Mouse (Mus musculus) forebrain, postnatal 0 days (tissue): ENCODE data around the gene Rnasek. TPM values are rescaled to one million over a fixed set of nuclear protein-coding genes. Genes with fewer than 3 reads are reported as not detected.

Experiments
- ATAC-seq: fragments of 200-750 bp; cut with Nextera tagmentation; 2 replicates; pipeline ENCODE4 v1.8.0; 2017; ENCODE audit warnings: mild to moderate bottlenecking, moderate library complexity
- DNase-seq: peaks from one replicate; pipeline ENCODE4 v3.0.0-alpha.2; 2015
- H3K27ac ChIP-seq: fragments of 300-500 bp; sonication (generic); 2 replicates; pipeline ENCODE4 v1.5.1; 2014; ENCODE audit warnings: low read depth, mild to moderate bottlenecking, antibody characterized with exemption, low read length, moderate library complexity, mixed read lengths
- H3K27me3 ChIP-seq: fragments of 300-500 bp; sonication (generic); 2 replicates; pipeline ENCODE4 v1.6.1; 2014; ENCODE audit warnings: mild to moderate bottlenecking, low read length, mixed read lengths; ENCODE audit not compliant: insufficient read depth
- H3K36me3 ChIP-seq: fragments of 300-500 bp; sonication (generic); 2 replicates; pipeline ENCODE4 v1.6.1; 2014; ENCODE audit warnings: mild to moderate bottlenecking, moderate library complexity; ENCODE audit not compliant: insufficient read depth
- H3K4me1 ChIP-seq: fragments of 300-500 bp; sonication (generic); 2 replicates; pipeline ENCODE4 v1.6.1; 2014; ENCODE audit warnings: antibody characterized with exemption; ENCODE audit not compliant: insufficient read depth
- H3K4me2 ChIP-seq: fragments of 300-500 bp; sonication (generic); 2 replicates; pipeline ENCODE4 v1.6.1; 2014; ENCODE audit warnings: low read depth, mild to moderate bottlenecking, moderate library complexity
- H3K4me3 ChIP-seq: fragments of 300-500 bp; sonication (generic); 2 replicates; pipeline ENCODE4 v1.5.1; 2014; ENCODE audit warnings: low read depth, low read length, mixed read lengths
- H3K9ac ChIP-seq: fragments of 300-500 bp; sonication (generic); 2 replicates; pipeline ENCODE4 v1.6.1; 2014; ENCODE audit warnings: mild to moderate bottlenecking
- H3K9me3 ChIP-seq: fragments of 300-500 bp; sonication (generic); 2 replicates; pipeline ENCODE4 v1.6.1; 2016; ENCODE audit warnings: low read length
- CTCF ChIP-seq: sonication (generic); IDR thresholded peaks from 2 replicates; pipeline ENCODE4 v1.5.1; 2016; ENCODE audit warnings: antibody characterized with exemption, control low read depth, low read depth
- WGBS: fragments of 180-500 bp; shearing (Covaris S2); extraction: QIAGEN DNeasy Blood & Tissue Kit; methylation state at CpG from one replicate; pipeline ENCODE4 v1.1.7; 2014; 5-methylcytosine and 5-hydroxymethylcytosine counted together
- polyA plus RNA-seq: library from polyadenylated mRNA; unstranded; fragments of >200 nt; fragmentation: Nextera tagmentation; extraction: Ambion mirVana; gene quantifications from 2 replicates; pipeline ENCODE4 v1.2.1, GENCODE M21; 2015
- total RNA-seq: library from RNA; depleted of rRNA; stranded (reverse); fragments of >200 nt; gene quantifications from 2 replicates; pipeline ENCODE4 v1.2.3, GENCODE M21; 2014

Gene Rnasek
- total and polyA plus RNA-seq, 2 experiments from 2014 or later: 48.0 to 544 TPM

- 87% methylated on average over 9 of the region's 9 CpGs for WGBS
- no peaks in the 10 kb centered on the region for H3K9me3 ChIP-seq
- ATAC-seq: no peak
- no peak overlapping the region for H3K4me2 ChIP-seq
- no peak overlapping the region for H3K27ac ChIP-seq
- DNase-seq: no peak
- no peak overlapping the region for H3K9ac ChIP-seq
- no peak for TF ChIP-seq CTCF
- H3K27me3 ChIP-seq: 0 out of 2 replicates have a peak, but pooled peaks cover 5% of the 10 kb centered on the region
- H3K4me1 ChIP-seq: peaks cover 28% of the 10 kb centered on the region
- no peak overlapping the region for H3K4me3 ChIP-seq
- H3K36me3 ChIP-seq: no peaks in the 10 kb centered on the region
Measured at GRCm38 (mm10) chr11:70223724-70224123, 15.9 kb downstream of the Rnasek start.

- WGBS: 10% methylated on average over 14 of the region's 14 CpGs
- H3K36me3 ChIP-seq: peaks cover 7% of the 10 kb centered on the region
Measured at GRCm38 (mm10) chr11:70221603-70222500, 17.8 kb downstream of the Rnasek start.

GRCm38 (mm10) chr11:70220731-70221602 lies 18.7 kb downstream of the Rnasek start, which contains the start of gene Slc16a13:
Gene Slc16a13, minus strand, starts transcription at chr11:70221064.
- peak within 1 kb of the TSS; percentile 89 for H3K4me2 ChIP-seq
- peaks cover 26% of the 10 kb centered on the region for H3K4me1 ChIP-seq
- peak within 1 kb of the TSS; percentile 61 for H3K4me3 ChIP-seq
- peak within 1 kb of the TSS; percentile 92 for H3K27ac ChIP-seq
- no peak for TF ChIP-seq CTCF
- H3K9me3 ChIP-seq: no peaks in the 10 kb centered on the region
- no peaks in the 10 kb centered on the region; the same call in 1 of the 2 replicates for H3K27me3 ChIP-seq
- H3K36me3 ChIP-seq: peaks cover 7% of the 10 kb centered on the region
- ATAC-seq (peak; percentile 98), DNase-seq (peak; percentile 98)
- WGBS: under 1% methylated on average over 28 of the region's 28 CpGs
- H3K9ac ChIP-seq: peak within 1 kb of the TSS; percentile 78

More at GRCm38 (mm10) chr11:70221603-70222500, 17.8 kb downstream of the Rnasek start:
- no peak for TF ChIP-seq CTCF
- Histone ChIP-seq H3K4me2 (peak overlapping the region; percentile 89), H3K27ac (peak overlapping the region; percentile 87), H3K27me3 (no peaks in the 10 kb centered on the region), H3K9ac (peak overlapping the region; percentile 78), H3K9me3 (no peaks in the 10 kb centered on the region), H3K4me3 (peak overlapping the region; percentile 61), H3K4me1 (peaks cover 26% of the 10 kb centered on the region)
- peak; percentile 15 for DNase-seq
- ATAC-seq: no peak

DNA sequence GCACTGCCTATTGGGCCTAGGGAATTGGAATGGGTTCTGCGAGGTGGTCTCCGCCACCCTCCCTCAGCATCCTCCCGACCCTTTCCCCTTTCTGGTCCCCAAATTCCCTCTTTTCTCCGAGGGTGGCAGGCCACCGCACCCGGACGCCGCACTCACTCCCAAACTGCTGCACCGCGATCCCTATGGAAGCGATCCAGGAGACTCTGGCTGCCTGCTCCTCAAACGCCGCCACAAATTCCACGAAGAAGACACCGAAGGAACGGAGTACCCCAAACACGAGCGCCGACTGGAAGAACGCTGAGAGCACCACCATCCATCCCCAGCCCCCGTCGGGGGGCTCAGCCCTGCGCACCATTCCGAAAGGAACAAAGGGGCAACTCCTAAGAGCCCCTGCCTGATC lies 19.3 kb downstream of the Rnasek start:
- no peak for ATAC-seq
- Histone ChIP-seq H3K27ac (peak overlapping the region; percentile 92), H3K4me1 (peaks cover 26% of the 10 kb centered on the region), H3K9me3 (no peaks in the 10 kb centered on the region), H3K36me3 (peaks cover 7% of the 10 kb centered on the region), H3K4me3 (peak overlapping the region; percentile 61), H3K9ac (peak overlapping the region; percentile 78), H3K27me3 (no peaks in the 10 kb centered on the region; the same call in 1 of the 2 replicates), H3K4me2 (peak overlapping the region; percentile 89)
- DNase-seq: no peak
- 0% methylated on average over 24 of the region's 24 CpGs for WGBS
- 0 out of 2 replicates have a peak, but pooled peaks have one; percentile 2 for TF ChIP-seq CTCF

- Histone ChIP-seq H3K27ac (peak overlapping the region; percentile 92), H3K4me1 (peaks cover 27% of the 10 kb centered on the region), H3K9me3 (no peaks in the 10 kb centered on the region), H3K9ac (peak overlapping the region; percentile 78), H3K4me2 (peak overlapping the region; percentile 89), H3K27me3 (peaks cover 4% of the 10 kb centered on the region), H3K4me3 (peak overlapping the region; percentile 61), H3K36me3 (peaks cover 7% of the 10 kb centered on the region)
- ATAC-seq (no peak), DNase-seq (no peak)
- WGBS: 55% methylated on average over 7 of the region's 7 CpGs
- no peak for TF ChIP-seq CTCF
Measured at GRCm38 (mm10) chr11:70219873-70220272, 19.8 kb downstream of the Rnasek start.

DNA sequence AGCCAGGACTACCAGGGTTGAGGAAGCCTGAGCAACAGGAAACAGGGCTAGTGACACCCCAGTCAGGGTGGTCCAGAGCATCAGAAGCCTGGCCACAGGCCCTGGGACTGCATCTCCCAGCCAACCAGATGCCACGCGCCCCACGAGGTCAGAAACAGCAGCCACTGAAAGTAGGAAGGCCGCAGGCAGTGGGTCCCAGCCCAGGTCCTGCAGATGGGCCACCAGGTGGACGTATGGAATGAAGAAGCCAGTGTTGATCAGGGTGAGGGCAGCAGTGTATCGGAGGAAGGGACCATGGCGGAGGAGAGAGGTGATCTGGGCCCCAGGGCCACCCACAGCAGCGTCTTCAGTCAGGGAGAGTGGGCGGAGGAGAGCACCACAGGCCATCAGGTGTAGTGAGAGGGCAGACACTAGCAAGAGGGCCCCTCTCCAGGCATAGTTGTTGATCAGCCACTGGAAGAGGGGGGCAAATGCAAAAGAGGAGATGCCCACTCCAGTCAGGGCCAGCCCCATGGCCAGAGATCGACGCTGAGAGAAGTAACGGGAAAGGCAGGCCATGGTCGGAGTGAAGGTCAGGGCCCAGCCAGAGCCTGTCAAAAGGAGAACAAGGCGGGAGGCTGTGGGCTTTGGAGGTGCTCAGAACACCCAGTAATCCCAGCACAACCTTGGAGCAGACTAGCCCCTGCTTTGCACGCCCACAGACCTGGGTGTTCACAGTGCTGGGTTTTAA lies 20.7 kb downstream of the Rnasek start:
- H3K9ac ChIP-seq: no peak overlapping the region
- H3K4me3 ChIP-seq: no peak overlapping the region
- H3K4me1 ChIP-seq: peaks cover 35% of the 10 kb centered on the region
- WGBS: 88% methylated on average over 15 of the region's 15 CpGs
- ATAC-seq: no peak
- H3K27ac ChIP-seq: no peak overlapping the region
- no peak for TF ChIP-seq CTCF
- DNase-seq: no peak
- H3K9me3 ChIP-seq: no peaks in the 10 kb centered on the region
- peaks cover 13% of the 10 kb centered on the region for H3K27me3 ChIP-seq
- peaks cover 7% of the 10 kb centered on the region for H3K36me3 ChIP-seq
- H3K4me2 ChIP-seq: peak overlapping the region; percentile 89
